Mouse (Mus musculus) hindbrain, embryonic 11.5 days (tissue): Measurements from ENCODE around the gene Pcsk5. TPM values are rescaled to one million over a fixed set of nuclear protein-coding genes. Genes with fewer than 3 reads are reported as not detected.
A peak's percentile ranks its signal among the peaks of the same experiment; 100 is the strongest.

Experiments
- ATAC-seq: fragments of 200-750 bp; cut with Nextera tagmentation; 2 replicates; pipeline ENCODE4 v1.8.0; 2017; ENCODE audit warnings: mild to moderate bottlenecking, moderate TSS enrichment, moderate library complexity; ENCODE audit not compliant: low FRiP score
- DNase-seq: peaks from one replicate; pipeline ENCODE4 v3.0.0-alpha.2; 2015; ENCODE audit warnings: low spot score
- H3K27ac ChIP-seq: fragments of 300-500 bp; sonication (generic); 2 replicates; pipeline ENCODE4 v1.5.1; 2014; ENCODE audit warnings: mild to moderate bottlenecking, low read depth, low read length
- H3K27me3 ChIP-seq: fragments of 300-500 bp; sonication (generic); 2 replicates; pipeline ENCODE4 v1.6.1; 2014; ENCODE audit warnings: mild to moderate bottlenecking, low read length, moderate library complexity, mixed read lengths; ENCODE audit not compliant: control insufficient read depth, insufficient read depth
- H3K36me3 ChIP-seq: fragments of 300-500 bp; sonication (generic); 2 replicates; pipeline ENCODE4 v1.6.1; 2014; ENCODE audit warnings: mild to moderate bottlenecking, low read length, moderate library complexity, mixed read lengths; ENCODE audit not compliant: control insufficient read depth, insufficient read depth
- H3K4me1 ChIP-seq: fragments of 300-500 bp; sonication (generic); replicated peaks from 2 replicates; pipeline ENCODE4 v1.6.1; 2014; ENCODE audit warnings: low read length, mixed read lengths; ENCODE audit not compliant: control insufficient read depth, insufficient read depth
- H3K4me2 ChIP-seq: fragments of 300-500 bp; sonication (generic); replicated peaks from 2 replicates; pipeline ENCODE4 v1.6.1; 2014; ENCODE audit warnings: mild to moderate bottlenecking, low read depth, low read length
- H3K4me3 ChIP-seq: fragments of 300-500 bp; sonication (generic); 2 replicates; pipeline ENCODE4 v1.5.1; 2014; ENCODE audit warnings: low read depth, low read length
- H3K9ac ChIP-seq: fragments of 300-500 bp; sonication (generic); 2 replicates; pipeline ENCODE4 v1.6.1; 2014; ENCODE audit warnings: low read depth, low read length
- H3K9me3 ChIP-seq: fragments of 300-500 bp; sonication (generic); 2 replicates; pipeline ENCODE4 v1.6.1; 2016; ENCODE audit warnings: low read length; ENCODE audit not compliant: control insufficient read depth
- WGBS: fragments of 180-500 bp; shearing (Covaris S2); extraction: QIAGEN DNeasy Blood & Tissue Kit; methylation state at CpG from one replicate; pipeline ENCODE4 v1.1.7; 2014; 5-methylcytosine and 5-hydroxymethylcytosine counted together
- polyA plus RNA-seq: library from polyadenylated mRNA; unstranded; fragments of >200 nt; fragmentation: Nextera tagmentation; extraction: Ambion mirVana; gene quantifications from 2 replicates; pipeline ENCODE4 v1.2.1, GENCODE M21; 2014

Pcsk5 gene
- 5.3 and 6.0 TPM in 2 replicates for polyA plus RNA-seq

DNA sequence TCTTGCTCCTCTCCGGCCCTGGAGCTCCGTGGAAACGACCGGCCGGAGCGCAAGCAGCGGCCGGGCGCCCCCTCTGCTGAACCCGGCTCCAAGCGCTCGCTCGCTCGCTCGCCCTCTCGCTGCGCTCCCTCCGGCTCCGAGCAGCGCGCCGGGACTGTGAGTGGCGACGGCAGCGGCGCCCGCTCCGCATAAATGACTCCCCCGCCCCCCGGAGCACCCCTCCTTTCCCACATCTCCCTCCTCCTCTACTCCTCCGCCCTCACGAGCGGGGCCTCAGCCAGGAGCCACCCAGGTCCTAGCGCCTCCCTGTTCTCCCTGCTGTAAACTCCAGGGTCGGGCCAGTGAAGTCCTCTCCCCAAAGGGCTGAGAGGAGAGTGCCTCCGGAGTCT is at the start of gene Pcsk5:
Gene Pcsk5 (minus strand): TSS at position 162 of the 389 bp plus-strand sequence.
- WGBS: 0% methylated on average over 29 of the region's 36 CpGs
- no peaks in the 10 kb centered on the region for H3K27me3 ChIP-seq
- peak within 1 kb of the TSS; percentile 63 for H3K4me3 ChIP-seq
- peak within 1 kb of the TSS; percentile 94 for H3K4me2 ChIP-seq
- H3K27ac ChIP-seq: peak within 1 kb of the TSS; percentile 73
- ATAC-seq (peak; percentile 96), DNase-seq (peak; percentile 90)
- no peaks in the 10 kb centered on the region for H3K36me3 ChIP-seq
- peak within 1 kb of the TSS; percentile 61 for H3K9ac ChIP-seq
- no peaks in the 10 kb centered on the region for H3K9me3 ChIP-seq
- H3K4me1 ChIP-seq: 0 out of 2 replicates have a peak, but pooled peaks cover 3% of the 10 kb centered on the region

DNA sequence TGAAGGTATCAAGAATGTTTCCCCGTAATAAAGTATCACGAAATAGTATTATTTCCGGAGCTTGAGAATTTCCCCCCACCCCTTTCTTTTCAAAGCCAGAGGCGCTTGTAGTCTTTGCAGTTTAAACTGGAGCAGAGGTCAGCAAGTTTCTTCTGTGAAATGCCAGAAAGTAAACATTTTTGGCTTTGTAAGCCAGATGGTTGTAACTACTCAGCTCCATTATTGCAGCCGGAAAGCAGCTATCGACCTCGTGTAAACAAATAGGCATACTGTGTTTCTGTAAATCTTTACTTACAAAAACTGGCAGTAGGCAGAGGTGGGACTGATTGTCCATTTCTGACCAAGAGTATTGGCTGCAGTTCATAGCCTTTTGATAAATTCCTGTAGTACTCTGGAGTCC is 38.4 kb upstream of the Pcsk5 start:
- H3K9me3 ChIP-seq: no peaks in the 10 kb centered on the region
- H3K4me2 ChIP-seq: no peak overlapping the region
- H3K36me3 ChIP-seq: no peaks in the 10 kb centered on the region
- no peak overlapping the region for H3K27ac ChIP-seq
- H3K4me1 ChIP-seq: no peaks in the 10 kb centered on the region
- DNase-seq (no peak), ATAC-seq (no peak)
- H3K27me3 ChIP-seq: no peaks in the 10 kb centered on the region
- no peak overlapping the region for H3K4me3 ChIP-seq
- no peak overlapping the region for H3K9ac ChIP-seq
- WGBS: 81% methylated on average over 7 of the region's 7 CpGs

DNA sequence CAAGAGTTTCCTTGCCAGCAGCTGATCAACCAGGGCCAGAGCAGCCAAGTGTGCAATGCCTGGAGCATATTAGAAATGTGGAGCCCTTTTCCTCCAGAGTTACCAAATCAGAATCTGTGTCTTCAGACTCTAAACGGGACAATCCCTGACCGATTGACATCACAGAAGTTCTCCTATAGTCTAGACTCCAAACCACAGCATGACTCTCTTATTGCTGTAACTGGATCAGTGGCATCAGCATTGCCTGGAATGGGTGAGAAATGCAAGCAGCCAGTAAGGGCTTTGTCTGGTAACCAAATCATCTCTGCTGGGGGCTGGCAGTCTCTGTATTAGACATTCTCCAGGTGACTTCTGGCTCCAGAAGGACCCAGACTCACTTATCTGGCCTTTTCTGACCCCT is 37.0 kb upstream of the Pcsk5 start:
- H3K27ac ChIP-seq: no peak overlapping the region
- no peak for DNase-seq
- no peak overlapping the region for H3K4me3 ChIP-seq
- H3K4me2 ChIP-seq: no peak overlapping the region
- H3K9me3 ChIP-seq: no peaks in the 10 kb centered on the region
- no peak overlapping the region for H3K9ac ChIP-seq
- H3K36me3 ChIP-seq: no peaks in the 10 kb centered on the region
- WGBS: 65% methylated on average over 2 of the region's 2 CpGs
- no peak for ATAC-seq
- no peaks in the 10 kb centered on the region for H3K4me1 ChIP-seq
- H3K27me3 ChIP-seq: no peaks in the 10 kb centered on the region

DNA sequence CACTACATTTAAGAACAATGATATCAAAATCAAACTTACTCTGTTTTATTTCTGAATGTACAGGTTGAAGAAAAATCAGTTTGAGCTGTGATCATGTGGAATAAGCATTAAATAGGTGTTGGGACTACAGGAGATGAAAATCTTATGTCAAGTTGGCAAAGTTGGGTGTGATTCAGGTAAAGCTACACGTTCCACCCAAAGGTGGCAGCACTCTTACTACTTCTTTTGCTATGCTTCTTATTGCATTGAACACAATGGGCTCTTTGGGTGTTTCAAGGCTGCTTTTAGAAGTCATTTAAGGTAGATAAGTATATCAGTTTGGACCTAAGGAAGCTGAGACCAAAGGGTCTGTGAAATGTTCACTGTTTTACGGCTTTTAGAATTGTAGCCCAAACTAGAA is 36.3 kb upstream of the Pcsk5 start:
- WGBS: 62% methylated on average over 2 of the region's 2 CpGs
- H3K9me3 ChIP-seq: no peaks in the 10 kb centered on the region
- DNase-seq: no peak
- no peak overlapping the region for H3K9ac ChIP-seq
- no peak overlapping the region for H3K4me2 ChIP-seq
- no peaks in the 10 kb centered on the region for H3K27me3 ChIP-seq
- no peak for ATAC-seq
- H3K36me3 ChIP-seq: no peaks in the 10 kb centered on the region
- H3K4me3 ChIP-seq: no peak overlapping the region
- H3K4me1 ChIP-seq: no peaks in the 10 kb centered on the region
- H3K27ac ChIP-seq: no peak overlapping the region

DNA sequence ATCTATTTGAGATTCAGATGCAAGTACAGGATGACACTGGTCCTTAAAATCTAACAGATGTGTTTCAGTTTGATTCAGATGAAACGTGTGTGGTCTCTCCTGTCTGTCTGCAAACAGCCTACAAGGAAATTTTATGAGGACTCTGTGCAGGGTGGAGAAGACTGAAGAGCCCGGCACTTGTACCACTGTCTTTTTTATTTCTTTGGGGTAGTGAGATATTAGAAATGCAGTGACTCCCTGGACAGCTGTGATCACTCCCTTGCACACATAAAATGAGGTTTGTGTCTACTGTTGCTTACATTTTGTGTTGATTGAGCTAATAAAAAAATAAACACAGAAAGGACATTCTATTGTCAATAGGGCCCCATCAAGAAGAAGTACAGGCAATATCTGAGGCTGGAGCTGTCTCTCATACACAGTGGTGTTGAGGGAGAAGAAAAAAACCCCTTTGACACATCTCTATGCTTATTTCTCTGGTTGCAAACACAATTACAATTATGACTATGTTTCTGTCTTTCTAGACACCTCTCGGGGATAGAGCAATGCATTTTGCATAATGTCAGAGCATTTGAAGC is 29.0 kb upstream of the Pcsk5 start:
- DNase-seq: no peak
- H3K27ac ChIP-seq: no peak overlapping the region
- no peak overlapping the region for H3K4me3 ChIP-seq
- no peaks in the 10 kb centered on the region for H3K36me3 ChIP-seq
- no peaks in the 10 kb centered on the region for H3K27me3 ChIP-seq
- no peaks in the 10 kb centered on the region for H3K4me1 ChIP-seq
- H3K9me3 ChIP-seq: no peaks in the 10 kb centered on the region
- H3K4me2 ChIP-seq: no peak overlapping the region
- WGBS: 88% methylated on average over 3 of the region's 3 CpGs
- ATAC-seq: no peak
- H3K9ac ChIP-seq: no peak overlapping the region

DNA sequence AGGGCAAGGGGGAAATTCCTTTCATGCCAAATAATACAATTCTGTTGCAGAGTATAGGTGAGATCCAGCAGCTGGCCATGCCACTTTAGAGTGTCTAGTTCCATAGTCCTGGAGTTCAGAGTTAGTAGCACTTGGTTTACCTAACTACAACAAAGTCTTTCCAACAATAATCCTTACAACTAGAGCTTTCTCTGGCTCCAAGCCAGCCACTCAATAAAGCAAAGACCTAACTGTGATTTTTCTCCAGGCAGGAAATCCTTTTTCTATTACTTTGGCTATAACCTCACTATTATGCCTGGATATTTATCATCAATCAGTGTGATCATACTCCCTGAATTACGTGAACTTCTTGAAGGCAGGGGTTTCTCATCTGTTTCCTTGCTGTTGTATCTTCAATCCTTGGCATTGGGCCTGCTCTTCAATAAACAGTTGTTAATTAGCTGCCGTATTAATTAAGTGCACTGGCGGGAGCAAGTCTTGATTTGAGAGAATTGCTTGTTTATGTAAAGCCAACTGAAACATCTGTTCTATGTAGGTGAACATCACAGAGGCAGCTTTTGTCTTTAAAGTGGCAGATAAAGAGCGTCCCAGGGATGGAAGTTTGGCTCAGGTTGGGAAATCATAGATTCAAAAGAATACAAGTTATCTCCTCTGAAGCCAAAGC is 23.1 kb upstream of the Pcsk5 start:
- 79% methylated on average over 4 of the region's 4 CpGs for WGBS
- no peaks in the 10 kb centered on the region for H3K4me1 ChIP-seq
- no peak overlapping the region for H3K4me2 ChIP-seq
- no peak overlapping the region for H3K9ac ChIP-seq
- ATAC-seq: no peak
- no peak overlapping the region for H3K4me3 ChIP-seq
- no peak overlapping the region for H3K27ac ChIP-seq
- no peaks in the 10 kb centered on the region for H3K9me3 ChIP-seq
- no peaks in the 10 kb centered on the region for H3K27me3 ChIP-seq
- DNase-seq: no peak
- no peaks in the 10 kb centered on the region for H3K36me3 ChIP-seq

DNA sequence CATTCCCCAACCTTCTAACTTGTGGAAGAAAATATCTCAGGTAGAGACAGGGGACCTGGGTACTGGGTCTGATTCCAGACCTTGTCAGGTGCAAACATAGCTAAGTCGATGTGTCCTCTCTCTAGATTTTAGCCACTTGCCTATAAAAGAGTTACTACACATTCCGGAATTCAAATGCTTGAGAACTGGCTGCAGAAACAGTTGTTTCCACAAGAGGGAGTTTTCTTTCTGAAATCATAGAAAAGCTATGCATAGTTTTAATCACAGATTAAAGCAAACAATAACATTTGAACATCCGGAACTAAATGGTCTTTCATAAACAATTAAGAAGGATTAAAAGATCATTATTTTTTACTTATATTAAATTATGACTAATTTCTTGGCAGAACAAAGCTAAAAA is 19.3 kb upstream of the Pcsk5 start:
- H3K4me2 ChIP-seq: no peak overlapping the region
- no peak overlapping the region for H3K27ac ChIP-seq
- no peaks in the 10 kb centered on the region for H3K4me1 ChIP-seq
- no peaks in the 10 kb centered on the region for H3K9me3 ChIP-seq
- 70% methylated on average over 3 of the region's 3 CpGs for WGBS
- no peaks in the 10 kb centered on the region for H3K36me3 ChIP-seq
- no peaks in the 10 kb centered on the region for H3K27me3 ChIP-seq
- H3K9ac ChIP-seq: no peak overlapping the region
- ATAC-seq (no peak), DNase-seq (peak; percentile 23)
- H3K4me3 ChIP-seq: no peak overlapping the region

DNA sequence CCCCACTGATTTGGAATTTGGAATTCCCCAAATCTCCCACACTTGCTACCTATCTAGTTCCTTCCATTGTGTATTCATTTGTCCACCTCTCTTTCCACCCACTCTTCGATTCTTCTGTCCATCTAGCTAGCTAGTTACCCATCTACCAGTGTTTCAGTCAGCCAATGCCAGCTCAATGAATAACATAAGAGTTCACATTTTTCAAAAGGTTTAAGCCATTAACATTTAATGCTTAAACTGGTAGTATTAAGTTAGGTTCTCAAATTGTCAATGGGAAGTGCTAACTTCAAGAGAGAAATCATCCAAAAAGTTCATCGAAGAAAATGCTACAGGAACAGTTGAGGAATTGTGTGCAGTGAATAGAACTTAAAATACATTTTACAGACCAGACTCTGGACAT is 11.0 kb upstream of the Pcsk5 start:
- ATAC-seq (no peak), DNase-seq (no peak)
- Histone ChIP-seq H3K4me2 (no peak overlapping the region), H3K9ac (no peak overlapping the region), H3K4me3 (no peak overlapping the region), H3K36me3 (no peaks in the 10 kb centered on the region), H3K27ac (no peak overlapping the region), H3K9me3 (no peaks in the 10 kb centered on the region), H3K27me3 (no peaks in the 10 kb centered on the region), H3K4me1 (no peaks in the 10 kb centered on the region)
- WGBS: 94% methylated on average over 2 of the region's 2 CpGs

DNA sequence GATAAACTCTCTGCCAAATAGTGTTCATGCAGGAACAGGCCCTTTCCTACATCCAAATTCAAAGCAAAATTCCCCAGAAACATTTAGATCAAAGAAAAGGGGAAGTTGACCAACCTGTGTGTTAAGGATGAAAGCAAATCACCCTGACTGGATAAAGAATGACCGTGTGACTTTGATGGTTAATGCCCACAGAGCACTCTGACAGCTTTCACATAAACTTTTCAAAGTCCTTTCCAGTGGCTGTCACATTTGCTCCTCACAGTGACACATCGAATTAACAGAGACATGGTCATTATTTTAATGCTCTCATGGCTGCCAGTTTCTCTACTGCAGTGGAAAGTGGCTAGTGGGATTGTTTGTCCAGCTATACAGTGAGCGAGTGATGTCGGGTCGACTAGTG is 8.5 kb upstream of the Pcsk5 start:
- Histone ChIP-seq H3K27ac (no peak overlapping the region), H3K9me3 (no peaks in the 10 kb centered on the region), H3K36me3 (no peaks in the 10 kb centered on the region), H3K4me2 (no peak overlapping the region), H3K4me3 (no peak overlapping the region), H3K9ac (no peak overlapping the region), H3K27me3 (no peaks in the 10 kb centered on the region), H3K4me1 (no peaks in the 10 kb centered on the region)
- DNase-seq: no peak
- ATAC-seq: no peak
- 77% methylated on average over 5 of the region's 5 CpGs for WGBS
